Mouse (Mus musculus) erythroblast, adult 5-6 weeks (primary cell): Measurements from ENCODE around the gene Sh2b1. TPM values are rescaled to one million over a fixed set of nuclear protein-coding genes. Genes with fewer than 3 reads are reported as not detected.

Source experiments
- ATAC-seq: replicated peaks from 2 replicates; pipeline ENCODE4 v1.8.0; 2016; ENCODE audit warnings: moderate number of reproducible peaks, mild to moderate bottlenecking, moderate TSS enrichment, inconsistent platforms; ENCODE audit not compliant: poor library complexity, low FRiP score, severe bottlenecking
- total RNA-seq, 2 experiments: library from RNA; stranded (forward) in 1 of 2; stranded (reverse) in 1 of 2; fragments of 150-400 nt in 1 of 2; fragments of 200-764, 138-1000 nt in 1 of 2; gene quantifications; 2 replicates each; pipeline versions ENCODE4 v1.2.3 to v1.2.4; 2015 to 2017; ENCODE audit warnings: low replicate concordance in 2 of 2

The Sh2b1 gene
- total RNA-seq, 2 experiments from 2014 or later = 4.0 to 19.6 TPM

DNA sequence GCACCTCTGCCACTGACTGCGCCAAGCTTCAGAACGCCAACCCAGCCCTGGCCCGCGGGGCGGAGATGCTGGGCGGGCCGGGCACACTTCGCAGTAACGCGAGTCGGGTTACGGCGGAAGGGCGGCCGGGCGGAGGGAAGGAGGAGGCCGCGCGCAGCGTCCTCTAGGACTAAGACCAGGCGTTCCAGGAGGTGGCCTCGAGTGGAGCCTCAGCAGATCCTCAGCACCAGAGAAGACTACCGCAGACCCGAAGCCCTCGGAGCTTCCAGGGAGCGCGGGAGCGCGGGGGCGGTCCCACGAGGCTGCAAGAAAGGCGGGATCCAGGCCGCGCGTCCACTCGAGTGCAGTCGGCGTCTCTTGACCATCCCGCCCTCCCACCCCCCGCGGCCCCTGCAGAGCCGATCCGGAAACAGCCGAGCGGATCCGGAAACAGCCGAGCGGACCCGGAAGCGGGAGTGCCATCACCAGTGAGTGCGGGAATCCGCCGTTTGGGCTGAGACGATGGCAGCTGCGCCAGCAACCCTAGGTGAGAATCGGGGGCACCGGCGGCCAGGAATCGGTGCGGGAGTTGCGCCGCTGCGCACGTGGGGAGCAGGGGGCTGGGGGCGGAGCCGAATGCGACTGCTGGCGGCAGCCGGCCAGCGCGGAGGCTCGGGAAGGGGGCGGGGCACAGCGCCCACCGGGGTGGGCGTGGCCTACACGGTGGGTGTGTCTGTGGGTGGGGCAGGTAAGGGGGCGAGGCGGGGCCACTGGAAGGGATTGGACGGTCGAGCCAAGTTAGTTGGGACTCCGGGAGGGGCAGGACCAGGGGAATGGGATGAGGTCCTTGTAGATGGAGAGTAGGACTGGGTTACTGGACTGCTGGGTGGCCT, 46.4 kb downstream of the Sh2b1 start, which contains the start of gene Rabep2:
TSS of gene Rabep2 (plus strand) at position 129 of the 872 bp plus-strand sequence.
- peak; percentile 81 for ATAC-seq

DNA sequence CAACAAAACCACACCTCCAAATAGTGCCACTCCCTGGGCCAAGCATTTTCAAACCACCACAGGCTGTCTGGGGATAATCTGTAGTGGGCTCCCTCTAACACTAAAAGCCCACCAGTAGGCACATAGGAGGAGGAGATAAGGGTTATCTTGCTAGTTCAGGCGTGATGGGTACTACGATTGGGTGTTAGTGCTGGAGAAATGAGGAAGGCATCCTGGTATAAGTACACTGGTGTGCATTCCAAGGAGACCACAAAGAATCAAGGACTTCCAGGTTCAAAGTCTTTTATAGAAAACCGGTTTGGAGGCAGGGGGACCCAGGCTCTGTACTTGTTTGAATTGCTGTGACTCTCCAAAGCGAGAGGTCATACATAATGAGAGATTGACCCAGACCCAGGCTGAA, 47.1 kb downstream of the Sh2b1 start:
- ATAC-seq = no peak

DNA sequence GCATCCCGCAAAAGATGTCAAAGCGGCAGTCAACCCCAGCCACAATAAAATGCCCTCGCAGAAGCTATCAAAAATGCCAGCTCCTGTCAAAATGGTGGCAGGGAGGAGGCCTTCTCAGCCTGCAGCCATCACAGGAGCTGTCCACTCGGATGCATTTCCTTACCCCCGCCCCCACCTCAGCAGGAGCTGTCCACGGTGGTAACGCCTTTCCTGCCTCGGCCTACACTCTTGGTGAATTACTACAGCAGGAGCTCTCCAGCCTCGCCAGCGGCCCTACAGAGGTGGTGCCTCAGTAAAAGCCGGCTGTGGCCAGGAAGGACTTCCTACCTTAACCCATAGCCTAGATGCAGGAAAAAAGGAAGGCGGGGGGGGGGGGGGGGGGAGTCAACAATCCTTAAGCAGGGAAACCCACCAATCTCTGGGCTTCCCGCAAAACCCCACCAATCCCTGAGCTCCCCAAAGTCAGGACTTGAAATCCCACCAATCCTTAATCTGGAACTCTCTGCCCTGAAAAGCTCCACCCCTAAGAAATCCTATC, 47.8 kb downstream of the Sh2b1 start:
- ATAC-seq = no peak

DNA sequence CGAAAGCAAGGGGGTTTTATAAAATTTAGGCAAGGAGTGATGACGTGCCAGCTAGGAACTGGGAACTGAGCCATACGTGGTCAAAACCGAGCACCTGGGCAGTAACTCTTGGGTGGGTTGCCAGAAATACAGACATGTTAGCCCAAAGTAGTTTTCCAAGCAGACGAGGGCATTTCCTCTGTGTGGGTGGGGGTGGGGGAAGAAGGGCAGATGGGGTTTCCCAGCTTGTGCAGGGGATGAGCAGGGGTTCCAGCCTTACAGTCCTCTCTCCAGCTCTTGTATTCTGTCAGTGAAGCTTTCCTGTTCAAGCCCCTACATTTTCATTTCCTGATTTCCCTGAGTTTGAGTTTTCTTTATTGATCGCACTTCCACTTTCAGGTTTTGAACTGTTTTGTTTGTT, 51.1 kb downstream of the Sh2b1 start:
- no peak for ATAC-seq

DNA sequence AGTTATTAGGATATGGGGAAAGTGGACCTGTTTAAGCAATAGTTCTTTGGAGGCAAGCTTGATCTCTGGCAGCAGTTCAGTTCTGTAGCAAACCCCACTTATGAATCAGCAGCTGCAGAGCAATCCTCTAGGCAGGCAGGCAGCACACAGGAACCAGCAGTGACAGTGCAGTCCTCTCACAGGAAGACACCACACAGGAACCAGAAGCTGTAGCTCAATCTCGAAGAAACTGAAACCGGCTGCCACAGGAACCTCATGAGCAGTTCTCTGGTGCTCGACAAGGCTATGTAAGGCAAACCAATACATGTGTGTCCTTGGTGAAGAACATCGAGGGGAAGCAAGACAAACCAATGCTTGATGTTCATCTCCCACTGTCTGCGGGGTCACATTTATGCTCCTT, 53.5 kb downstream of the Sh2b1 start:
- ATAC-seq = no peak

DNA sequence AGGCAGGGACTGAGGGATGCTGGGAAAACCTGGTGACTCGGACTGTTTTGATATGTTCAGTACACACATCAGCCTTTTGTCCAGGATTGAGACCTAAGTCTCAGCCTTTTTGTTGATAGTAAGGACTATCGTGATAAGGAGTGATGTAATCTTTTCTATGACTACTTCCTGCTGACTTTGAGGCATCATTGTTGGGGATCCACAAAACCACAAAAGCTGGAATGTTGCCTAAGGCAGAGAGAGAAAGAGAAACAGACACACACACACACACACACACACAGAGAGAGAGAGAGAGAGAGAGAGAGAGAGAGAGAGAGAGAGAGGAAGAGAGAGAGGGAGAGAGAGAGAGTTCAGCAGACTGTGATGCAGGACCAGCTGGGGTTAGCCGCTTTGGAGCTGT, 56.7 kb downstream of the Sh2b1 start:
- no peak for ATAC-seq

DNA sequence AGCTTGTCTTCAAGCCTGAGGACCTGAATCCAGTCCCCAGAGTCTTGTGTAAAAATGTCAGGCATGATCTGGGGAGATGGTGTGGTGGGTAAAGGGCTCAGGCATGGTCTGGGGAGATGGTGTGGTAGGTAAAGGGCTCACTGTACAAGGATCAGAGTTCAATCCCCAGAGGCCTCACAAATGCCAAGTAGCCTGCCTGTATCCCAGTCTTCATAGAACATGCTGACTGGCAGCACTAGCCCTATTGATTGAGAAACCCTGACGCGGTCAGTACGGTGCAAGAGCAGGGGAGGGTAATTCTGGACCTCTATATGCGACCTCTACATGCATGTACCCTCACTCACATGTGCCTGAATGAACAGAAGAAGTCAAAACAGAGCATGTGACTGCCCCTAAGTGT, 57.6 kb downstream of the Sh2b1 start:
- no peak for ATAC-seq

DNA sequence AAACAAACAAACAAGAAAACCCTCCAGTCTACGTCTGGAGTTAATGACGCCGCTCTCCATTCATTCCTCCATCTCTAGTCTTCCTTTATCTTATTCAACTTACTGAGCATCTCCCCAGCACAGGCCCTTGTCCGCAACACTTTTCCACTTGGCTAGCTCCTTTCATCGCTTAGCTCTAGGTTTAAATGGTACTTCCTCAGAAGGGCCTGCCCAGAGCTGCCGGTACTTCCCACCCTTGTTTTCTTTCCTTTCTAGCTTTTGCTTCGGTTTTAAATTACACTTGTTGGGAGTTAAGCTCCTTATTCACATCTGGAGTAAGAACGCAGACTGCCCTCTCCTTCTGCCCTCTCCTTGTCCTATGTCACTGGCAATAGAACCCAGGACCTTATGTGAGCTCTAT, 58.2 kb downstream of the Sh2b1 start:
- no peak for ATAC-seq

Other genes with a start within 250 kb of the Sh2b1 start
- gene Sbk1, start 202.8 kb downstream of the Sh2b1 start, total RNA-seq (2015; ENCODE audit: low replicate concordance) = 0.77 and 1.0 TPM in 2 replicates
- gene Sbk1, start 202.8 kb downstream of the Sh2b1 start, total RNA-seq (2017; ENCODE audit: low replicate concordance) = 0.56 and 0.77 TPM in 2 replicates
- 1.9 and 2.3 TPM in 2 replicates for gene Lat, start 105.9 kb downstream of the Sh2b1 start, total RNA-seq (2015; ENCODE audit: low replicate concordance)
- 0.94 and 11.8 TPM in 2 replicates for gene Lat, start 105.9 kb downstream of the Sh2b1 start, total RNA-seq (2017; ENCODE audit: low replicate concordance)
- gene Spns1, start 98.0 kb downstream of the Sh2b1 start, total RNA-seq (2015; ENCODE audit: low replicate concordance) = 1.5 and 7.5 TPM in 2 replicates
- gene Spns1, start 98.0 kb downstream of the Sh2b1 start, total RNA-seq (2017; ENCODE audit: low replicate concordance) = 1.7 and 2.5 TPM in 2 replicates
- 5.6 and 6.3 TPM in 2 replicates for gene Nfatc2ip, start 78.7 kb downstream of the Sh2b1 start, total RNA-seq (2015; ENCODE audit: low replicate concordance)
- 9.8 and 17.8 TPM in 2 replicates for gene Nfatc2ip, start 78.7 kb downstream of the Sh2b1 start, total RNA-seq (2017; ENCODE audit: low replicate concordance)
- not detected in 2 replicates for gene Cd19, start 60.5 kb downstream of the Sh2b1 start, total RNA-seq (2015; ENCODE audit: low replicate concordance)
- gene Cd19, start 60.5 kb downstream of the Sh2b1 start, total RNA-seq (2017; ENCODE audit: low replicate concordance) = 0.28 TPM in 1 of 2 replicates, not detected in the other
- 2.3 and 2.9 TPM in 2 replicates for gene Rabep2, start 46.7 kb downstream of the Sh2b1 start, total RNA-seq (2015; ENCODE audit: low replicate concordance)
- 2.0 and 4.3 TPM in 2 replicates for gene Rabep2, start 46.7 kb downstream of the Sh2b1 start, total RNA-seq (2017; ENCODE audit: low replicate concordance)
- not detected in 2 replicates for gene Atp2a1, start 12.3 kb downstream of the Sh2b1 start, total RNA-seq (2015; ENCODE audit: low replicate concordance)
- gene Atp2a1, start 12.3 kb downstream of the Sh2b1 start, total RNA-seq (2017; ENCODE audit: low replicate concordance) = not detected in 2 replicates
- gene Tufm, start 11.9 kb upstream of the Sh2b1 start, total RNA-seq (2015; ENCODE audit: low replicate concordance) = 11.3 and 12.5 TPM in 2 replicates
- gene Tufm, start 11.9 kb upstream of the Sh2b1 start, total RNA-seq (2017; ENCODE audit: low replicate concordance) = 7.3 and 8.2 TPM in 2 replicates
- gene Atxn2l, start 28.0 kb upstream of the Sh2b1 start, total RNA-seq (2015; ENCODE audit: low replicate concordance) = 35.2 and 47.2 TPM in 2 replicates
- gene Atxn2l, start 28.0 kb upstream of the Sh2b1 start, total RNA-seq (2017; ENCODE audit: low replicate concordance) = 28.8 and 35.0 TPM in 2 replicates
- gene Eif3c, start 91.0 kb upstream of the Sh2b1 start, total RNA-seq (2015; ENCODE audit: low replicate concordance) = 44.2 and 57.9 TPM in 2 replicates
- 79.4 and 87.0 TPM in 2 replicates for gene Eif3c, start 91.0 kb upstream of the Sh2b1 start, total RNA-seq (2017; ENCODE audit: low replicate concordance)
- 4.8 and 9.8 TPM in 2 replicates for gene Apobr, start 109.5 kb upstream of the Sh2b1 start, total RNA-seq (2015; ENCODE audit: low replicate concordance)
- 9.3 and 9.5 TPM in 2 replicates for gene Apobr, start 109.5 kb upstream of the Sh2b1 start, total RNA-seq (2017; ENCODE audit: low replicate concordance)
- 4.4 and 30.9 TPM in 2 replicates for gene Cln3, start 110.4 kb upstream of the Sh2b1 start, total RNA-seq (2015; ENCODE audit: low replicate concordance)
- 9.1 and 9.9 TPM in 2 replicates for gene Cln3, start 110.4 kb upstream of the Sh2b1 start, total RNA-seq (2017; ENCODE audit: low replicate concordance)
- not detected in 2 replicates for gene Il27, start 119.5 kb upstream of the Sh2b1 start, total RNA-seq (2015; ENCODE audit: low replicate concordance)
- gene Il27, start 119.5 kb upstream of the Sh2b1 start, total RNA-seq (2017; ENCODE audit: low replicate concordance) = not detected in 2 replicates
- gene Nupr1, start 155.4 kb upstream of the Sh2b1 start, total RNA-seq (2015; ENCODE audit: low replicate concordance) = 10.4 and 11.9 TPM in 2 replicates
- gene Nupr1, start 155.4 kb upstream of the Sh2b1 start, total RNA-seq (2017; ENCODE audit: low replicate concordance) = 5.9 and 9.0 TPM in 2 replicates
- gene Sgf29, start 173.9 kb upstream of the Sh2b1 start, total RNA-seq (2015; ENCODE audit: low replicate concordance) = 33.6 and 37.9 TPM in 2 replicates
- 6.8 and 17.6 TPM in 2 replicates for gene Sgf29, start 173.9 kb upstream of the Sh2b1 start, total RNA-seq (2017; ENCODE audit: low replicate concordance)
- not detected in 2 replicates for gene Sult1a1, start 201.0 kb upstream of the Sh2b1 start, total RNA-seq (2015; ENCODE audit: low replicate concordance)
- 3.6 and 6.0 TPM in 2 replicates for gene Sult1a1, start 201.0 kb upstream of the Sh2b1 start, total RNA-seq (2017; ENCODE audit: low replicate concordance)
- gene Bola2, start 220.0 kb upstream of the Sh2b1 start, total RNA-seq (2015; ENCODE audit: low replicate concordance) = 4.8 and 13.4 TPM in 2 replicates
- 11.6 and 27.2 TPM in 2 replicates for gene Bola2, start 220.0 kb upstream of the Sh2b1 start, total RNA-seq (2017; ENCODE audit: low replicate concordance)
- gene Slx1b, start 220.4 kb upstream of the Sh2b1 start, total RNA-seq (2015; ENCODE audit: low replicate concordance) = 0.19 and 1.9 TPM in 2 replicates
- 0.42 and 1.4 TPM in 2 replicates for gene Slx1b, start 220.4 kb upstream of the Sh2b1 start, total RNA-seq (2017; ENCODE audit: low replicate concordance)
- 127 and 157 TPM in 2 replicates for gene Coro1a, start 232.4 kb upstream of the Sh2b1 start, total RNA-seq (2015; ENCODE audit: low replicate concordance)
- gene Coro1a, start 232.4 kb upstream of the Sh2b1 start, total RNA-seq (2017; ENCODE audit: low replicate concordance) = 132 and 182 TPM in 2 replicates